ENCODE assay signal across 13 mouse cellular contexts in genomic region chr11:16546421-16547163, GRCm38 (mm10). TPM values are rescaled to one million over a fixed set of nuclear protein-coding genes. Genes with fewer than 3 reads are reported as not detected.
DNase-seq lines count a peak whose midpoint lies in the region; ATAC-seq and TF ChIP-seq lines count a peak whose summit lies in the region.
"Had no signal": no experiment of that assay in that cellular context is flagged by ENCODE, and none has a peak within 500 bp of the region (broad histone marks: within the 10 kb centered on the region; RNA-seq: fewer than 3 reads in every experiment).

No protein-coding gene starts in this region.

- no peak for TF ChIP-seq CTCF in lung, postnatal 0 days (IDR thresholded peaks at IDR 0.05)

- H3ac ChIP-seq in myocyte (ENCODE audit: control insufficient read depth, insufficient read length), result no peak overlapping the region

- TF ChIP-seq POLR2A in myocyte (IDR thresholded peaks at IDR 0.05; ENCODE audit: insufficient read length, low read depth), result no peak

- no peaks in the 10 kb centered on the region for H3K79me2 ChIP-seq in myocyte (ENCODE audit: control insufficient read depth, insufficient read depth)

- no peak for TF ChIP-seq EP300 in lung, postnatal 0 days (IDR thresholded peaks at IDR 0.05)

- no peaks in the 10 kb centered on the region for H3K36me3 ChIP-seq in lung, postnatal 0 days (ENCODE audit: insufficient read depth, low read length)
- no peaks in the 10 kb centered on the region for H3K36me3 ChIP-seq in myocyte (ENCODE audit: control insufficient read depth, insufficient read depth)
- H3K36me3 ChIP-seq in hindbrain, embryonic 14.5 days (replicated peaks; ENCODE audit: control insufficient read depth, insufficient read depth), result no peaks in the 10 kb centered on the region
- H3K36me3 ChIP-seq: embryonic facial prominence, embryonic 15.5 days; hindbrain, embryonic 12.5 days; stomach, embryonic 15.5 days had no signal

- no peak overlapping the region for H3K27ac ChIP-seq in lung, postnatal 0 days (ENCODE audit: low read length)
- H3K27ac ChIP-seq in hindbrain, embryonic 14.5 days, result no peak overlapping the region
- H3K27ac ChIP-seq: embryonic facial prominence, embryonic 15.5 days; hindbrain, embryonic 12.5 days; stomach, embryonic 15.5 days had no signal

- ATAC-seq in lung, postnatal 0 days, result no peak
- ATAC-seq in hindbrain, embryonic 14.5 days (ENCODE audit: low FRiP score), result no peak

- WGBS in lung, postnatal 0 days, result 57% methylated on average over 5 of the region's 5 CpGs
- WGBS in hindbrain, embryonic 14.5 days, result 77% methylated on average over 5 of the region's 5 CpGs

- H3K27me3 ChIP-seq in lung, postnatal 0 days (replicated peaks; ENCODE audit: insufficient read depth, low read length), result no peaks in the 10 kb centered on the region
- no peaks in the 10 kb centered on the region for H3K27me3 ChIP-seq in myocyte (ENCODE audit: control insufficient read depth, insufficient read depth, insufficient read length)
- no peaks in the 10 kb centered on the region for H3K27me3 ChIP-seq in hindbrain, embryonic 14.5 days (ENCODE audit: control insufficient read depth, insufficient read depth, low read length)
- H3K27me3 ChIP-seq: embryonic facial prominence, embryonic 15.5 days; hindbrain, embryonic 12.5 days; stomach, embryonic 15.5 days had no signal

- no peak overlapping the region for H3K4me3 ChIP-seq in lung, postnatal 0 days (ENCODE audit: low read depth, low read length)
- no peak overlapping the region for H3K4me3 ChIP-seq in myocyte
- no peak overlapping the region for H3K4me3 ChIP-seq in hindbrain, embryonic 14.5 days (replicated peaks; ENCODE audit: low read length)
- H3K4me3 ChIP-seq: embryonic facial prominence, embryonic 15.5 days; hindbrain, embryonic 12.5 days; stomach, embryonic 15.5 days had no signal

- H3K9ac ChIP-seq in lung, postnatal 0 days (replicated peaks; ENCODE audit: low read depth), result no peak overlapping the region
- H3K9ac ChIP-seq in hindbrain, embryonic 14.5 days, result no peak overlapping the region
- H3K9ac ChIP-seq: embryonic facial prominence, embryonic 15.5 days; hindbrain, embryonic 12.5 days; stomach, embryonic 15.5 days had no signal

- H3K4me1 ChIP-seq in lung, postnatal 0 days (ENCODE audit: insufficient read depth, low read depth, low read length), result no peaks in the 10 kb centered on the region
- no peaks in the 10 kb centered on the region for H3K4me1 ChIP-seq in hindbrain, embryonic 14.5 days (replicated peaks; ENCODE audit: control insufficient read depth, insufficient read depth, low read length)
- H3K4me1 ChIP-seq: hindbrain, embryonic 12.5 days; stomach, embryonic 15.5 days had no signal

- peak; percentile 5 for DNase-seq in adrenal gland, adult 8-10 months
- no peak for DNase-seq in adrenal gland, postnatal 14 days
- DNase-seq in lung, postnatal 36 days, result peak; percentile 30
- no peak for DNase-seq in lung, postnatal 0 days (ENCODE audit: low spot score)
- peak; percentile 55 for DNase-seq in gastrocnemius, postnatal 14 days
- no peak for DNase-seq in cerebellum, postnatal 36 days
- no peak for DNase-seq in hindbrain, embryonic 14.5 days (ENCODE audit: low spot score)
- DNase-seq: B cell, adult 2 months; cerebellum, adult 8-10 months had no signal

- H3K4me2 ChIP-seq in lung, postnatal 0 days (replicated peaks; ENCODE audit: low read depth, low read length), result no peak overlapping the region
- peak overlapping the region; percentile 59 for H3K4me2 ChIP-seq in myocyte (ENCODE audit: low read depth)
- H3K4me2 ChIP-seq in hindbrain, embryonic 14.5 days (replicated peaks), result no peak overlapping the region
- H3K4me2 ChIP-seq: embryonic facial prominence, embryonic 15.5 days; hindbrain, embryonic 12.5 days; stomach, embryonic 15.5 days had no signal

- no peaks in the 10 kb centered on the region for H3K9me3 ChIP-seq in lung, postnatal 0 days (ENCODE audit: low read length)
- H3K9me3 ChIP-seq in hindbrain, embryonic 14.5 days (ENCODE audit: control insufficient read depth, low read length), result no peaks in the 10 kb centered on the region
- H3K9me3 ChIP-seq: embryonic facial prominence, embryonic 15.5 days; hindbrain, embryonic 12.5 days; stomach, embryonic 15.5 days had no signal

- intact Hi-C loops in gastrocnemius, postnatal 14 days (cut with DNase I; ENCODE audit: low total_unique reads), result no loop called here

TF ChIP-seq in myocyte, 11 proteins besides CTCF, POLR2A, EP300 and RAD21:
- TF ChIP-seq E2F4 (IDR thresholded peaks at IDR 0.05; ENCODE audit: insufficient read depth), result no peak
- TF ChIP-seq POLR2AphosphoS2 (IDR thresholded peaks at IDR 0.05; ENCODE audit: insufficient read length, low read depth), result no peak
- no peak for TF ChIP-seq MYOD1 (IDR thresholded peaks at IDR 0.05; ENCODE audit: control insufficient read depth in 1 of 3, insufficient read length in 2 of 3, low read depth in 2 of 3)
- TF ChIP-seq USF1 (IDR thresholded peaks at IDR 0.05; ENCODE audit: low read depth), result no peak
- TF ChIP-seq REST (IDR thresholded peaks at IDR 0.05; ENCODE audit: insufficient read depth, insufficient read length), result no peak
- TF ChIP-seq TCF3 (IDR thresholded peaks at IDR 0.05; ENCODE audit: insufficient read length, low read depth), result no peak
- no peak for TF ChIP-seq TCF12 (IDR thresholded peaks at IDR 0.05; ENCODE audit: insufficient read depth, poor library complexity, severe bottlenecking)
- TF ChIP-seq CEBPB (IDR thresholded peaks at IDR 0.05; ENCODE audit: insufficient read depth, poor library complexity, severe bottlenecking), result no peak
- no peak for TF ChIP-seq SRF (IDR thresholded peaks at IDR 0.05; ENCODE audit: control insufficient read depth, insufficient read length, low read depth)
- no peak for TF ChIP-seq MYOG (IDR thresholded peaks at IDR 0.05; ENCODE audit: control insufficient read depth in 1 of 3, insufficient read depth in 1 of 3, insufficient read length in 2 of 3, low read depth in 2 of 3)
- no peak for TF ChIP-seq MAX (IDR thresholded peaks at IDR 0.05; ENCODE audit: low read depth)

RNA-seq across cellular contexts. Expression of gene Sec61g, which starts 38.3 kb away (rescaled TPM):
- total RNA-seq in adrenal gland, adult 8-10 months (2022), result 10 to 100 TPM; 12.0 to 21.2 (median 16.3) TPM
- total RNA-seq in adrenal gland, postnatal 14 days (2021), result 6.9 and 8.1 TPM in 2 replicates
- 24.4 and 29.8 TPM in 2 replicates for polyA plus RNA-seq in lung, postnatal 0 days (2015; fragmentation: Nextera tagmentation; extraction: Ambion mirVana)
- total RNA-seq in gastrocnemius, postnatal 14 days (2021), result 1 to 10 TPM; 2.2 to 2.3 TPM
- 22.4 TPM for polyA plus RNA-seq in myocyte (2012; fragmentation: generic; extraction: Trizol)
- 25.4 and 25.9 TPM in 2 replicates for polyA plus RNA-seq in hindbrain, embryonic 14.5 days (2014; fragmentation: Nextera tagmentation; extraction: Ambion mirVana)

Comparison
In these comparisons a context has a peak if more than half of its experiments do, and no peak if none do; other contexts are left out.
1. DNase-seq: peak in adrenal gland, adult 8-10 months (single experiment), lung, postnatal 36 days (single experiment) and gastrocnemius, postnatal 14 days (single experiment); none in adrenal gland, postnatal 14 days (single experiment), lung, postnatal 0 days (single experiment), cerebellum, postnatal 36 days (0 of 2) and hindbrain, embryonic 14.5 days (single experiment).